Mouse (Mus musculus) erythroblast, embryonic 14.5 days (primary cell): ENCODE measurements around the gene Igf2bp3.

Source experiments
- GATA1 ChIP-seq: IDR thresholded peaks from 2 replicates; pipeline ENCODE4 v1.6.1; 2012; ENCODE audit warnings: low read length, inconsistent platforms, mixed read lengths
- TAL1 ChIP-seq: IDR thresholded peaks from 3 replicates; pipeline ENCODE4 v1.6.1; 2012; ENCODE audit warnings: low read length, inconsistent platforms, mixed read lengths

- TF ChIP-seq TAL1: no peak
- no peak for TF ChIP-seq GATA1
Measured at GRCm38 (mm10) chr6:49148781-49149180, 66.0 kb downstream of the Igf2bp3 start.
